Mouse (Mus musculus): ENCODE measurements around the gene Tubg2. TPM values are rescaled to one million over a fixed set of nuclear protein-coding genes. Genes with fewer than 3 reads are reported as not detected.
A peak's percentile ranks its signal among the peaks of the same experiment; 100 is the strongest.

Tubg2 gene
- polyA plus RNA-seq, 1 experiment from 2014 or later: 4.1 TPM

GRCm38 (mm10) chr11:101192646-101193045 is 36.9 kb downstream of the Tubg2 start:
- Histone ChIP-seq H3K36me3 (ENCODE audit: insufficient read depth) (peaks cover 24% of the 10 kb centered on the region), H3K9me3 (ENCODE audit: low read depth, low read length) (no peaks in the 10 kb centered on the region), H3K4me2 (no peak overlapping the region), H3K4me1 (ENCODE audit: insufficient read depth) (peaks cover 21% of the 10 kb centered on the region), H3K9ac (no peak overlapping the region), H3K27ac (ENCODE audit: low read depth) (no peak overlapping the region), H3K4me3 (ENCODE audit: low read depth, low read length) (no peak overlapping the region), H3K27me3 (ENCODE audit: insufficient read depth, low read length) (no peaks in the 10 kb centered on the region)
- no peak for TF ChIP-seq CTCF (IDR thresholded peaks at IDR 0.05; ENCODE audit: low read depth)
- ATAC-seq (ENCODE audit: insufficient read depth): no peak
- WGBS: 89% methylated on average over 6 of the region's 6 CpGs
- DNase-seq: no peak

GRCm38 (mm10) chr11:101193076-101193475 is 37.4 kb downstream of the Tubg2 start:
- H3K9me3 ChIP-seq (ENCODE audit: low read depth, low read length): no peaks in the 10 kb centered on the region
- no peak for ATAC-seq (ENCODE audit: insufficient read depth)
- TF ChIP-seq CTCF (IDR thresholded peaks at IDR 0.05; ENCODE audit: low read depth): no peak
- H3K36me3 ChIP-seq (ENCODE audit: insufficient read depth): peaks cover 29% of the 10 kb centered on the region
- no peak overlapping the region for H3K9ac ChIP-seq
- WGBS: 82% methylated on average over 7 of the region's 7 CpGs
- no peak for DNase-seq
- no peak overlapping the region for H3K27ac ChIP-seq (ENCODE audit: low read depth)
- no peak overlapping the region for H3K4me3 ChIP-seq (ENCODE audit: low read depth, low read length)
- H3K4me1 ChIP-seq (ENCODE audit: insufficient read depth): peaks cover 21% of the 10 kb centered on the region
- H3K4me2 ChIP-seq: no peak overlapping the region
- no peaks in the 10 kb centered on the region for H3K27me3 ChIP-seq (ENCODE audit: insufficient read depth, low read length)

DNA sequence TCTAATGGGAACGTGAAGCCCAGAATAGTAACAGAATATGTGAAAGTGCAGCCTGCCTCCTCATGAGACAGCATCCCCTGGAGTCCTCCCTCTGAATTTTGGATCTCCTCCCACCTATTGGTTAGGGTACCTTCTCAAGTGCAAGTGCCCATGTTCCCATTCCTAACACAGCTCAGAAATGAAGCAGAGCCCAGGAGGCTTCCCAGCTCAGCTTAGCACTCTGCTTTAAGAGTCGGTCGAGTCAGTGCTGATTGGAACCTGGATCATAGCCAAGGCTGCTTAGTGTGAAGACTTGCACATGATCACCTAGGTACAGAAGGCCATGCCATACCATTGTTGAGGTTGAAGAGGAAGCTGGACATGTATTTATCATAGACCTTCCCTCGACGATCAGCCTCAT is 38.4 kb downstream of the Tubg2 start:
- no peak for ATAC-seq (ENCODE audit: insufficient read depth)
- no peaks in the 10 kb centered on the region for H3K9me3 ChIP-seq (ENCODE audit: low read depth, low read length)
- H3K27me3 ChIP-seq (ENCODE audit: insufficient read depth, low read length): no peaks in the 10 kb centered on the region
- DNase-seq: peak; percentile 34
- TF ChIP-seq CTCF (IDR thresholded peaks at IDR 0.05; ENCODE audit: low read depth): no peak
- peaks cover 13% of the 10 kb centered on the region; the same call in 1 of the 2 replicates for H3K4me1 ChIP-seq (ENCODE audit: insufficient read depth)
- H3K4me2 ChIP-seq: no peak overlapping the region
- WGBS: 48% methylated on average over 5 of the region's 5 CpGs
- H3K27ac ChIP-seq (ENCODE audit: low read depth): no peak overlapping the region
- H3K9ac ChIP-seq: no peak overlapping the region
- no peak overlapping the region for H3K4me3 ChIP-seq (ENCODE audit: low read depth, low read length)
- H3K36me3 ChIP-seq (ENCODE audit: insufficient read depth): peaks cover 39% of the 10 kb centered on the region

- Histone ChIP-seq H3K4me2 (no peak overlapping the region), H3K4me1 (ENCODE audit: insufficient read depth) (peaks cover 10% of the 10 kb centered on the region; the same call in 1 of the 2 replicates), H3K36me3 (ENCODE audit: insufficient read depth) (peaks cover 44% of the 10 kb centered on the region), H3K4me3 (ENCODE audit: low read depth, low read length) (no peak overlapping the region), H3K27me3 (ENCODE audit: insufficient read depth, low read length) (no peaks in the 10 kb centered on the region), H3K9ac (no peak overlapping the region), H3K27ac (ENCODE audit: low read depth) (no peak overlapping the region), H3K9me3 (ENCODE audit: low read depth, low read length) (no peaks in the 10 kb centered on the region)
- 83% methylated on average over 6 of the region's 6 CpGs for WGBS
- DNase-seq: no peak
- TF ChIP-seq CTCF (IDR thresholded peaks at IDR 0.05; ENCODE audit: low read depth): no peak
- no peak for ATAC-seq (ENCODE audit: insufficient read depth)
Observed at GRCm38 (mm10) chr11:101194643-101195042, 38.9 kb downstream of the Tubg2 start.

DNA sequence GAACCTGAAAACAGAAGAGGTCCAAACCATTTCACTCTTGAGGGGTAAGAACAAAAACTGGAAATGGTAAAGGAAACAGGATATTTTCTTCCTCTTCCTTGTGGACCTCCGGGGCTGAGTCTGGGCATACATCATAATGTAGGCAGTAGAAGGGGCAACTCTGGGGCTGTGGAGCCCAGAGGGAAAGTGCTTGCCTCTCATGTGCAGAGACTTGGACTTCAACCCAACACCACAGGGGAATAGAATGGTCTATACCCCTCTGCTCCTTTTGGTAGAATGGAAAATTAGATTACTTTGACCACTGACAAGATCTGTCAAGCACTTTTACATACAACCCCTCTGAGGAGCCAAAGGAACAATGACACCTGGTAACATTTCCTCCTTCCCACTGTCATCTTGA is 39.4 kb downstream of the Tubg2 start:
- Histone ChIP-seq H3K9me3 (ENCODE audit: low read depth, low read length) (no peaks in the 10 kb centered on the region), H3K4me1 (ENCODE audit: insufficient read depth) (peaks cover 10% of the 10 kb centered on the region; the same call in 1 of the 2 replicates), H3K36me3 (ENCODE audit: insufficient read depth) (peaks cover 48% of the 10 kb centered on the region), H3K4me3 (ENCODE audit: low read depth, low read length) (no peak overlapping the region), H3K4me2 (no peak overlapping the region), H3K27ac (ENCODE audit: low read depth) (no peak overlapping the region), H3K9ac (no peak overlapping the region), H3K27me3 (ENCODE audit: insufficient read depth, low read length) (no peaks in the 10 kb centered on the region)
- WGBS: 78% methylated on average over 1 of the region's 1 CpGs
- ATAC-seq (ENCODE audit: insufficient read depth) (no peak), DNase-seq (no peak)
- TF ChIP-seq CTCF (IDR thresholded peaks at IDR 0.05; ENCODE audit: low read depth): no peak

DNA sequence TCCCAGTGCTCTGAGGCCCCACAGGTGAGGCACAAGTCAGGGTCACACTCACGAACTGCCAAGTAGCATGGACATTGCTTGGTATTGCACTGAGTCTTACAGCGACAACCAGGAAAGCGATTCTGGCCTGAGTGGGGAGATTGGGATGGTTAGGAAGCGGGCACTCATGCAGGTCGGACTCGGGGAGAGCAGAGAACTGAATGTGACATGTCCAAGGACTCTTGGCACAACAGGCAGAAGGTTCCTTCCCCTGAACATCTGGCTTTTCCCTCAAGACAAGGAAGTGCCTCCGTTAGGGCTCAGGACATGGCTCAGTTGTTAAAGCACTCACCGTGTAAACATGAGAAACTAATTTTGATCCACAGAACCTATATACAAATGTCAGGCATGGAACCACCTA is 39.9 kb downstream of the Tubg2 start:
- Histone ChIP-seq H3K9ac (no peak overlapping the region), H3K9me3 (ENCODE audit: low read depth, low read length) (no peaks in the 10 kb centered on the region), H3K4me1 (ENCODE audit: insufficient read depth) (peaks cover 7% of the 10 kb centered on the region; the same call in 1 of the 2 replicates), H3K4me3 (ENCODE audit: low read depth, low read length) (no peak overlapping the region), H3K36me3 (ENCODE audit: insufficient read depth) (peaks cover 51% of the 10 kb centered on the region), H3K27me3 (ENCODE audit: insufficient read depth, low read length) (no peaks in the 10 kb centered on the region), H3K4me2 (no peak overlapping the region), H3K27ac (ENCODE audit: low read depth) (no peak overlapping the region)
- TF ChIP-seq CTCF (IDR thresholded peaks at IDR 0.05; ENCODE audit: low read depth): no peak
- ATAC-seq (ENCODE audit: insufficient read depth): no peak
- DNase-seq: no peak
- WGBS: 81% methylated on average over 8 of the region's 8 CpGs

- Histone ChIP-seq H3K9ac (no peak overlapping the region), H3K27ac (ENCODE audit: low read depth) (no peak overlapping the region), H3K27me3 (ENCODE audit: insufficient read depth, low read length) (no peaks in the 10 kb centered on the region), H3K4me3 (ENCODE audit: low read depth, low read length) (no peak overlapping the region), H3K36me3 (ENCODE audit: insufficient read depth) (peaks cover 51% of the 10 kb centered on the region), H3K4me1 (ENCODE audit: insufficient read depth) (peaks cover 1% of the 10 kb centered on the region; the same call in 1 of the 2 replicates), H3K9me3 (ENCODE audit: low read depth, low read length) (no peaks in the 10 kb centered on the region), H3K4me2 (no peak overlapping the region)
- TF ChIP-seq CTCF (IDR thresholded peaks at IDR 0.05; ENCODE audit: low read depth): no peak
- DNase-seq (no peak), ATAC-seq (ENCODE audit: insufficient read depth) (no peak)
- 84% methylated on average over 8 of the region's 8 CpGs for WGBS
Observed at GRCm38 (mm10) chr11:101196175-101196574, 40.5 kb downstream of the Tubg2 start.

- H3K27me3 ChIP-seq (ENCODE audit: insufficient read depth, low read length): no peaks in the 10 kb centered on the region
- H3K9me3 ChIP-seq (ENCODE audit: low read depth, low read length): no peaks in the 10 kb centered on the region
- no peak for TF ChIP-seq CTCF (IDR thresholded peaks at IDR 0.05; ENCODE audit: low read depth)
- H3K27ac ChIP-seq (ENCODE audit: low read depth): no peak overlapping the region
- no peak overlapping the region for H3K9ac ChIP-seq
- no peak overlapping the region for H3K4me3 ChIP-seq (ENCODE audit: low read depth, low read length)
- WGBS: 82% methylated on average over 3 of the region's 3 CpGs
- no peaks in the 10 kb centered on the region for H3K4me1 ChIP-seq (ENCODE audit: insufficient read depth)
- DNase-seq (no peak), ATAC-seq (ENCODE audit: insufficient read depth) (no peak)
- H3K4me2 ChIP-seq: no peak overlapping the region
- peaks cover 64% of the 10 kb centered on the region for H3K36me3 ChIP-seq (ENCODE audit: insufficient read depth)
Observed at GRCm38 (mm10) chr11:101199555-101199954, 43.8 kb downstream of the Tubg2 start.
